Mouse (Mus musculus): Measurements from ENCODE around the gene Olfr1373.

The Olfr1373 gene

GRCm38 (mm10) chr11:52106037-52106436 lies 39.3 kb downstream of the Olfr1373 start:
- no peak for DNase-seq (ENCODE audit: low read depth)

- no peak for DNase-seq (ENCODE audit: low read depth)
Measured at GRCm38 (mm10) chr11:52105503-52105902, 39.8 kb downstream of the Olfr1373 start.

GRCm38 (mm10) chr11:52102977-52103376 lies 42.4 kb downstream of the Olfr1373 start:
- no peak for DNase-seq (ENCODE audit: low read depth)

- DNase-seq (ENCODE audit: low read depth) = no peak
Measured at GRCm38 (mm10) chr11:52099771-52100219, 45.5 kb downstream of the Olfr1373 start.

- DNase-seq (ENCODE audit: low read depth) = peak; percentile 71
Measured at GRCm38 (mm10) chr11:52099031-52099761, 46.1 kb downstream of the Olfr1373 start.

GRCm38 (mm10) chr11:52098398-52098946 lies 46.9 kb downstream of the Olfr1373 start, which contains the start of gene Ppp2ca:
Gene Ppp2ca, plus strand, starts transcription at chr11:52098681.
- DNase-seq (ENCODE audit: low read depth) = peak; percentile 99

GRCm38 (mm10) chr11:52097596-52097995 lies 47.7 kb downstream of the Olfr1373 start:
- no peak for DNase-seq (ENCODE audit: low read depth)

- no peak for DNase-seq (ENCODE audit: low read depth)
Measured at GRCm38 (mm10) chr11:52097016-52097415, 48.3 kb downstream of the Olfr1373 start.

Data from naive thymus-derived CD4-positive, alpha-beta T cell, adult 2 months (primary cell).